Mouse (Mus musculus) heart, postnatal 36 days (tissue): Measurements from ENCODE around the gene Megf8. TPM values are rescaled to one million over a fixed set of nuclear protein-coding genes. Genes with fewer than 3 reads are reported as not detected.
"Not testable (repeated sequence)": the region's sequence is repeated elsewhere in the genome, so short reads cannot be mapped to it uniquely, and the experiment has no call there.

Experiments
- DNase-seq, 2 experiments: peaks; one replicate each; pipeline ENCODE4 v3.0.0; 2021 to 2022
- intact Hi-C: fragments of 180-260 bp; cut with DNase I; formaldehyde crosslinking; loops from one replicate; pipeline ENCODE4 v1.15.1; 2025
- total RNA-seq, 2 experiments: library from RNA; stranded (reverse); gene quantifications; 2 replicates each; pipeline ENCODE4 v1.2.3; 2021

Megf8 gene
- total RNA-seq, 2 experiments from 2014 or later: 30.4 to 31.1 TPM

- DNase-seq: no peak
- intact Hi-C loops: loop anchor here (10.0 kb wide), 1 partner anchor 248 kb away; the partner anchor contains the start of genes Grik5 and Zfp574
Observed at GRCm38 (mm10) chr7:25323219-25323618, 6.3 kb downstream of the Megf8 start.

GRCm38 (mm10) chr7:25325431-25325830, 8.5 kb downstream of the Megf8 start:
- DNase-seq: not testable (repeated sequence)
- intact Hi-C loops: loop anchor here (5.0 to 10.0 kb wide), 2 partner anchors 77 to 251 kb away; partner anchors contain the start of genes Grik5 and Zfp574

GRCm38 (mm10) chr7:25326233-25326632, 9.3 kb downstream of the Megf8 start:
- intact Hi-C loops: loop anchor here (5.0 to 10.0 kb wide), 2 partner anchors 76 to 251 kb away; partner anchors contain the start of genes Grik5 and Zfp574
- DNase-seq: peak in 1 of 2 experiments; percentile 15

GRCm38 (mm10) chr7:25333596-25334307, 16.8 kb downstream of the Megf8 start:
- DNase-seq: peak; percentile 73 to 76
- intact Hi-C loops: loop anchor here (5.0 kb wide), 1 partner anchor 201 kb away; no protein-coding TSS in a partner anchor

- DNase-seq: no peak
- intact Hi-C loops: loop anchor here (5.0 kb wide), 1 partner anchor 202 kb away; no protein-coding TSS in a partner anchor
Observed at GRCm38 (mm10) chr7:25334472-25334871, 17.5 kb downstream of the Megf8 start.

- DNase-seq: no peak
- intact Hi-C loops: no loop called here
Observed at GRCm38 (mm10) chr7:25339329-25339728, 22.4 kb downstream of the Megf8 start.

- no peak for DNase-seq
- intact Hi-C loops: no loop called here
Observed at GRCm38 (mm10) chr7:25341000-25341784, 24.2 kb downstream of the Megf8 start.

GRCm38 (mm10) chr7:25348861-25349260, 31.9 kb downstream of the Megf8 start:
- intact Hi-C loops: no loop called here

GRCm38 (mm10) chr7:25358721-25359206, 41.8 kb downstream of the Megf8 start:
- no peak for DNase-seq
- intact Hi-C loops: no loop called here

More at GRCm38 (mm10) chr7:25348861-25349260, 31.9 kb downstream of the Megf8 start:
- DNase-seq: no peak

GRCm38 (mm10) chr7:25363151-25363550, 46.2 kb downstream of the Megf8 start:
- intact Hi-C loops: no loop called here

GRCm38 (mm10) chr7:25363632-25364031, 46.7 kb downstream of the Megf8 start:
- intact Hi-C loops: no loop called here
- no peak for DNase-seq

More at GRCm38 (mm10) chr7:25363151-25363550, 46.2 kb downstream of the Megf8 start:
- DNase-seq: no peak

- intact Hi-C loops: no loop called here
- DNase-seq: no peak
Observed at GRCm38 (mm10) chr7:25365937-25366625, 49.1 kb downstream of the Megf8 start.

- no peak for DNase-seq
- intact Hi-C loops: loop anchor here (2.0 kb wide), 1 partner anchor 33 kb away; no protein-coding TSS in a partner anchor
Observed at GRCm38 (mm10) chr7:25367632-25368293, 50.8 kb downstream of the Megf8 start.

- DNase-seq: no peak
- intact Hi-C loops: loop anchor here (2.0 kb wide), 1 partner anchor 32 kb away; no protein-coding TSS in a partner anchor
Observed at GRCm38 (mm10) chr7:25368333-25368732, 51.4 kb downstream of the Megf8 start.

- intact Hi-C loops: loop anchor here (2.0 kb wide), 1 partner anchor 32 kb away; no protein-coding TSS in a partner anchor
- DNase-seq: no peak
Observed at GRCm38 (mm10) chr7:25369058-25369749, 52.2 kb downstream of the Megf8 start, which contains the start of gene Cnfn. Cnfn (minus strand) TSS chr7:25369724.

- intact Hi-C loops: no loop called here
- no peak for DNase-seq
Observed at GRCm38 (mm10) chr7:25372441-25372840, 55.5 kb downstream of the Megf8 start.

- intact Hi-C loops: loop anchor here (5.0 kb wide), 1 partner anchor 59 kb away; the partner anchor contains the start of gene Megf8
- peak; percentile 86 to 91 for DNase-seq
Observed at GRCm38 (mm10) chr7:25376556-25376955, 59.6 kb downstream of the Megf8 start.

- intact Hi-C loops: loop anchor here (5.0 kb wide), 1 partner anchor 60 kb away; the partner anchor contains the start of gene Megf8
- DNase-seq: no peak
Observed at GRCm38 (mm10) chr7:25377100-25377700, 60.2 kb downstream of the Megf8 start.
